Mouse (Mus musculus) CD4-positive, CD25-positive, alpha-beta regulatory T cell (primary cell): ENCODE results near the gene Fthl17f. TPM values are rescaled to one million over a fixed set of nuclear protein-coding genes. Genes with fewer than 3 reads are reported as not detected.

Experiments used
- polyA plus RNA-seq: library from polyadenylated mRNA; unstranded; fragments of 100-300 nt; shearing (Covaris generic); gene quantifications from one replicate; pipeline ENCODE4 v1.2.1, GENCODE M21; 2017

The Fthl17f gene
- polyA plus RNA-seq = not detected

GRCm38 (mm10) chrX:9062715-9063114 is at the start of gene Fthl17f:
Fthl17f (plus strand) TSS chrX:9063015.

GRCm38 (mm10) chrX:9033193-9033592 is 29.6 kb upstream of the Fthl17f start, which contains the start of gene Fthl17e:
Fthl17e (plus strand) TSS chrX:9033493.

GRCm38 (mm10) chrX:9104262-9104661 is 41.4 kb downstream of the Fthl17f start, which contains the start of gene 4930402K13Rik:
4930402K13Rik (plus strand) TSS chrX:9104562.

Other genes starting within 250 kb of the Fthl17f start
- not detected for gene Gm6592, start 219.0 kb upstream of the Fthl17f start, polyA plus RNA-seq
- not detected for gene Gm5751, start 188.8 kb upstream of the Fthl17f start, polyA plus RNA-seq
- gene B630019K06Rik, start 170.6 kb upstream of the Fthl17f start, polyA plus RNA-seq = 1.8 TPM
- not detected for gene Fthl17b, start 100.0 kb upstream of the Fthl17f start, polyA plus RNA-seq
- gene Fthl17c, start 86.5 kb upstream of the Fthl17f start, polyA plus RNA-seq = not detected
- not detected for gene Fthl17d, start 76.3 kb upstream of the Fthl17f start, polyA plus RNA-seq
- not detected for gene Fthl17e, start 29.5 kb upstream of the Fthl17f start, polyA plus RNA-seq
- not detected for gene 4930402K13Rik, start 41.5 kb downstream of the Fthl17f start, polyA plus RNA-seq
- 0.23 TPM for gene Lancl3, start 136.9 kb downstream of the Fthl17f start, polyA plus RNA-seq
- gene Gm14862, start 193.9 kb downstream of the Fthl17f start, polyA plus RNA-seq = 0.31 TPM
- gene Xk, start 209.7 kb downstream of the Fthl17f start, polyA plus RNA-seq = 2.4 TPM
- not detected for gene H2al1m, start 220.7 kb downstream of the Fthl17f start, polyA plus RNA-seq